Mouse (Mus musculus) mouse trophoblast stem cell (cell line): Measurements from ENCODE around the gene Amotl2.
"Not testable (repeated sequence)": the region's sequence is repeated elsewhere in the genome, so short reads cannot be mapped to it uniquely, and the experiment has no call there.

ENCODE experiments used
- in situ Hi-C, 2 experiments: fragments of 300-500 bp; cut with MseI, MboI; formaldehyde crosslinking; loops; 2 replicates in 1 of 2; 3 replicates in 1 of 2; pipeline ENCODE4 v1.15.1; 2025

The Amotl2 gene

DNA sequence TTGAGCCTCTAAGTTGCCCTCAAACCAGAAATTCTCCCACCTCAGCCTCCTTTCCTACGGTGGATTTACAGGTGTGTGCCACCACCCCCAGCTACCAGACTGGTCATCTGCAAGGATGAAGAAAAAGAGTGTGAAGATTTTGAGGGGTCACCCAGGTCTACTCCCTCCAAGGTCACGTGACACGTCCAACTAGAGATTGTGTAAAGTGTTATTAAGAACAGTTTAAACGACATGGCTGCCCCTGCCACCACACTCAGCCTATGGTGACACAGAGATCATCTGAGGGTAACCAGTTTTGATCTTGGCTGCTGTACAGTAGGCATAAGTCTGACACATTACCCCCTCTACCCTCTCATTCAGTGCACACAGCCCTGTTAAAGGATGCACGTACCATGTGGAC lies 17.0 kb downstream of the Amotl2 start:
- in situ Hi-C loops: no loop called here

- in situ Hi-C loops: no loop called here
These were observed 17.7 kb downstream of the Amotl2 start for GRCm38 (mm10) chr9:102733999-102734738.

DNA sequence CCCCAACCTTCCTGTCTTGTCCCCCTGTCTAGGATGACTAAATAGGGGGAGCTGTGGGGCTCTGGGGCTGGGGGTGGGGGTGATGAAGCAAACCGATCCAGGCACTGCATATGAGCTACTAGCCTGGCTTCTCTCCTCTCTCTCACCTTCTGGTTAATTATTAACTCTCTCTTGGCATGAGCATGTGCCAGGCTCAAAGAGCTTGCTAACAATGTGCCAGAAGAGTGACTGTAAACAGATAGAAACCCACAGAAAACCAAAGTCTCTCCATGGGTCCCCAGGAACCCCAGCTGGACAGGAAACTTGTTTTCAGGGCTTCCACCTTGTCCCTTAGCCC lies 18.2 kb downstream of the Amotl2 start:
- in situ Hi-C loops: no loop called here

DNA sequence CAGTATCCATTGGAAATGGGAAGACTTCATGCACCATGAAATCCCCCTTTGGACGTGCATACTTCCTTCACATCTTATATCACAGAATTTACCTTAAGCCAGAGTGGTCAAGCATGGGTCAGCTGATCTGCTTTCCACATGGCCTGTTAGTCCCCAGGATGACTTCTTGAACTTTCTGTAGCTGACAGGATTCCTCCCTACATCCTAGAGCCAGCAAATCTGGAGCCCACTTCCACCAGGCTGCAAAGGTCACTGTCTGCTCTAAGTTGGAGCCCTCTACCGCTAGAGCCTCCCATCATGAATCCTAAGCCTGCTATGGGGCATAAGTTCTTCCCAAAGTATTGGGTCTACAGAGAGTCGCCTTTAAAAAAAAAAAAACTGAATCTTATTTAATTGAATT lies 18.8 kb downstream of the Amotl2 start:
- in situ Hi-C loops: no loop called here

DNA sequence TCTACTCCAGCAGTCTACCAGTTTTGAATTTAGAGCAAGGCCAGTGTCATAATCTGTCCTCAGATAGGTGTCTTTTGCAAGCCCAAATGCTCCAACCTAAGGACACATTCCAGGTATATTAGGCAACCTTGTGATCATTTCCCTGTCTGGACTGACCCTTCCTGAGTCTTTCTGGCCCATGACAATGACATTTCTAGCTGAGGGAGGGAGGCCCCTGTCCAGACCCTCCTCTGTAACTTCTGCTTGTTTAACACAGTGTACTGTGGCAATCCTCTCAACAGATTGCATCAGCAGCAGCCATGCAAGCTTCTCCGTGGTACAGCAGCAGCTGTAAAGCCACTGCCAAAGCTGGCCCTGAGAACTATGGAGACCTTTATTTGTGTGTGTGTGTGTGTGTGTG lies 19.5 kb downstream of the Amotl2 start:
- in situ Hi-C loops: no loop called here

- in situ Hi-C loops: no loop called here
These were observed 20.9 kb downstream of the Amotl2 start for GRCm38 (mm10) chr9:102737405-102737804.

GRCm38 (mm10) chr9:102746753-102747152 lies 30.3 kb downstream of the Amotl2 start:
- in situ Hi-C loops: no loop called here

DNA sequence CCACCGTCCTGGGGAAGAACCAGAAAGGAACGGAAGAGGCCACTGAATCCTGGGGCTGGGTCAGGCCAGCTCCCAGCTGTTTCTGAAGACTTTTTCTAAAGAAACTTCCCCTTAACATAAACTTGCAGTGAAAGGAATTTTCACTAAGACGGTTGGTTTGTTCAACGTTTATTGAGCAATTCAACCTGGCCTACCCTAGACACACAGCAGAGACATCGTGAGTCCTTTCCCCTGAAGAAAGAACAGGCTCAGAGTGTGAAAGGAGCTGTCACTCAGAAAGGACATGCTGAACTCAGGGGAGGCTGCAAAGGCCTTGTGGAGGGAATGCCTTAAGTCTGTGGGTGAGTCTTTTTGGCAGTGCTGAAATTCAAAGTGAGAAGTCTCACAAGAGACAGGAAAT lies 31.4 kb downstream of the Amotl2 start:
- in situ Hi-C loops: no loop called here

DNA sequence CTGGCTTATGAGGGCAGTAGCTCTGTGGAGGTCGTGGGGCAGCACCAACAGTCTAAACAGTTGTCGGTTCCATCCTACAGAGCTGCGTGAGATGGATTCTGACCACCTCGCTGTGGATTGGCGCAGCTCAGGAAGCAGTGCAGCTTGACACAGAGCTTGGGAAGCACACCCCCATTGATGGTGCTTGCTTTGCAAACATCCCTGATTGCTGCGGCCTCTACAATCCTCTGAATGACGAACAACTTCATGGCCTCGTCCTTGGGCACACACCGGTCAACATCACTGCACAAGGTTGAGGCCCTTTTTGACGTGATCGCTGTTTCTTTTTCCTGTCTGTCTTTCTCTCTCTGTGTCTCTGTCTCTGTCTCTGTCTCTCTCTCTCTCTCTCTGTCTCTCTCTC lies 32.7 kb downstream of the Amotl2 start:
- in situ Hi-C loops: no loop called here

GRCm38 (mm10) chr9:102751632-102752303 lies 35.3 kb downstream of the Amotl2 start:
- in situ Hi-C loops: no loop called here

- in situ Hi-C loops: no loop called here
These were observed 36.8 kb downstream of the Amotl2 start for GRCm38 (mm10) chr9:102753299-102753698.

- in situ Hi-C loops: no loop called here
These were observed 38.7 kb downstream of the Amotl2 start for GRCm38 (mm10) chr9:102755161-102755560.

DNA sequence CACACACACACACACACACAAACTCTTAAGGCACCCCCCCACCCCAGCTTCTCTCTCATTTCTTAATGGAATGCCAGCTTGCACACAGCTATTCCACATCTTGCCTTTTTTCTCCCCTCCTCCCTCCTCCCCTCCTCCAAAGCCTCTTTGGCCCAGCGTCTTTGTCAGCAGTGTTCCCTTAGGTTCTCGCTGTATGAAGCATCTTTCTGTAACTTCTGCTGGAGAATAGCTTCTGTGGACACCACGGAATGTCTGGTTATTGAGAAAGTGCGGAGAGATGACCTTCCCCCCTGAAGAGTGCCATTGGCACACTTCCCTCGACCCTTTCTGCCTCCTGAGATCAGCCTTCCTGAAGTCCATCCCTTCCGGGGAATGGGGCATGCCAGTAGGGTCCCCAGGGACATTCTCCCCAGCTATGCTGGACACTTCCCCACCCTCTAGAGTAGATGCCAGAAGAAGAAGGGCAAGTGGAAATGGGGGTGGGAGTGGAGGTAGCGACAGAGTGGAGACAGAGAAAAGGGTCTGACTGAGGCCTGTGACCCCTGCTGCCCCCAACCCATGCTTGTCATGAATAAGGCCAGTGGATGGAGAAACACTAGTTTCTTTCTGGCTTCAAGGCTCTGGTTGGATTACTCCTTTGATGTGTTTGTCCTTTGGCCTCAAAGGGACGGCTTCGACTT lies 39.3 kb downstream of the Amotl2 start:
- in situ Hi-C loops: no loop called here

- in situ Hi-C loops: no loop called here
These were observed 39.9 kb downstream of the Amotl2 start for GRCm38 (mm10) chr9:102756352-102756751.

- in situ Hi-C loops: no loop called here
These were observed 42.4 kb downstream of the Amotl2 start for GRCm38 (mm10) chr9:102758851-102759250.

DNA sequence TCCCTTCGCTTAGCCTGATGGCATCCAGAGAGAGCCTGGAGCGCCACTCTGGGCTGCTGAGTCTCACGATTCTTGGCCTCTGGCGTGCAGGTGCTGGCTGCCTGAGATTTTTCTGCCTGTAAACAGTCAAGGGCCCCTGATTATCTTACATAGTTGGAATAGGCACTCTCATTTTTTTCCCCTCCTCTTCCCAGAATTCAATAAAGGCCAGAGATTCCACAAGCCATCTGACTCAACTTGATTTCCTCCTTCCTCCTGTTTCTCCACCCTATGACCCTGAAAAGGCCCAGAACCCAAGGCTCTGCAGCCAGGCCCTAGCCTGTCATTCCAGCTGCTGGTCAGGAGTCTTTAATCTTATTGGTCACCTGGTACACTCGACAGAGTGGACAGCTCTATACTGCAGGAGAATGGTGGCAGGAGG lies 43.1 kb downstream of the Amotl2 start:
- in situ Hi-C loops: no loop called here

- in situ Hi-C loops: no loop called here
These were observed 45.1 kb downstream of the Amotl2 start for GRCm38 (mm10) chr9:102761599-102761998.

DNA sequence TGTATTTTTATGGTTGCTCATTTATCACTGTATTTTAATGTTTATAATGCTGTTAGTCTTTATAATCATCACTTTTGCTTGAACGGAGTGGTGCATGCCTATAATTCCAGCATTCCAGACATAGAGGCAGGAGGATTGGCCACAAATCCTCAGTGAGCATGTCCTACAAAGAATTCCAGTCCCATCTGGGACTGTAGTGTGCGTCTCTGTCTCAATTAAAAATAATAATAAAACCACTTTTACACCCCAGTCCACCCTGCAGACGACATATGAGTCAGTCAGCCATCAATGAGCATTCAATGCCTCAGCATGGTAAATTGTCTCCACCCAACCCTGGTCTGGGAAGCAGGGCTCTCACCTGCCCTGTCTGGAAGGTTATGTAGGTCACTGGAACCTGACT lies 46.4 kb downstream of the Amotl2 start:
- in situ Hi-C loops: no loop called here

DNA sequence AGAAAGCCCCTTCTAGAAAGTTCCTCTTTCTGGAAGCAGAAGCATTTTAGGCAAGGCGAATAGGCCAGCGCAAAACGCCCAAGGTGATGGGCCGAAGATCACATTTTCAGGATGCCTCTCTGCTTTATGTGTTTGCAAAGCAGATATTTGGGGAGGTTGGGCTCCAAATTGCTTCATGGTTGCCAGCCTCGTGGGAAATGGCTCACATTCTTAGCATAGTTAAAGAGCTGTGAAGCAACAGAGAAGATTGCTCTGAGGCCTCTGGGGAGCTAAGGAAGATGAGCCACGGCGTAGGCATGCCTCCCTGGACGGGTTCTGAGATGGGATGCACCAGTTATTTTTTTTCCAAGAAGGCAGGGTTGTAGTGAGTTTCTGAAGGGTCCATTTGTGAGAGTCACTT lies 47.0 kb downstream of the Amotl2 start:
- in situ Hi-C loops: no loop called here

DNA sequence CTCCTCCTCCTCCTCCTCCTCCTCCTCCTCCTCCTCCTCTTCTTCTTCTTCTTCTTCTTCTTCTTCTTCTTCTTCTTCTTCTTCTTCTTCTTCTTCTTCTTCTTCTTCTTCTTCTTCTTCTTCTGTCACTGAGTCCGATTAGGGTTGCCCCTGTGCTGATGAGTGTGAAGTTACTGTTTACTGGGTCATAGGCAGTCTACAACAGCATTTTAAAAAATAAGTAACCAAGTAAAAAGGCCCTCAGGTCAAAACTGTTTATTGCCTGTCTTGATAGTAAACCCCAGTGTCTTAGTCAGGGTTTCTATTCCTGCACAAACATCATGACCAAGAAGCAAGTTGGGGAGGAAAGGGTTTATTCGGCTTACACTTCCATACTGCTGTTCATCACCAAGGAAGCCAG lies 48.1 kb downstream of the Amotl2 start:
- in situ Hi-C loops: not testable (repeated sequence)

- in situ Hi-C loops: no loop called here
These were observed 50.3 kb downstream of the Amotl2 start for GRCm38 (mm10) chr9:102766741-102767140.

DNA sequence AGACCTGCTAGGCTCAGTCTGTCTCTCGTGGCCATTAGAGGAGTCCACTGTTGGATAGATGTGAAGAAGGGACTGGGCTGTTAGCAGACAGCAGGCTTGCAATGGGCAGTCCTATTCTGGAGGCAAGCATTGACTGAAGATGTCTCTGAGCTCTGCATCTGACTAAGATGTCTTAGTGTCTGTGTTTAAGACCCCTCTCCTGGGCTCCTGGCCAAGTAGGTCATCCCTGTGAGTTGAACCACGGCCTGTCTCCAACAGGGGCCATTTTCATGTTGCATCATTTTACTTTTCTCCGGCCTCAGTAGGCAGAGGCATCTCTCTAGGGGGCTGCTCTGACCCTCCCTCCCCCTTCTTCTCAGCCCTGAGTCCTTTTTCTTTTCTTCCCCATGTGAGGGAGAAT lies 52.8 kb downstream of the Amotl2 start:
- in situ Hi-C loops: no loop called here

- in situ Hi-C loops: no loop called here
These were observed 53.7 kb downstream of the Amotl2 start for GRCm38 (mm10) chr9:102770190-102770589.
